Mouse (Mus musculus) embryo, embryonic 10.5 days (tissue): ENCODE measurements around the gene Mrpl37.

Experiments used
- DNase-seq: peaks from one replicate; pipeline ENCODE4 v3.0.0-alpha.2; 2015; ENCODE audit warnings: low spot score

Gene Mrpl37

DNA sequence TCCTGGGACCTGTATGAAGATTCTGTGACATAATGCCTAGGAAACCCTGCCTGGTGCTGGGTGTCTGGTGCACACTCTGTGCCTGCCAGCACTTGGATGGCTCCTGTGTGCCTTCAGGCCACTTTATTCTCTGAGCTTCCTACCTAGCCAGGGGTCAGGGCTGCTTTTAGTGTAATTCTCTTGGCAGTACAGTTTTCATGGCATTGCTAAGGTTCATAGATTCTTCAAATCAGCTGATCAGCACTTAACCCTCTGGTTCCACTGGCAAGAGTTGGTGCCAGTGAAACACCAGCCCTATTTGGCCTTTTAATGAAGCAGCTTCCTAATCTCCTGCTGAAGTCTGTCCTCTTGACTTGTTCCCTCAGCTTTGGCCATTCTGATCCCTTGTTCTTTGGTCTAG lies 49.4 kb downstream of the Mrpl37 start:
- no peak for DNase-seq

- peak; percentile 78 for DNase-seq
Observed at GRCm38 (mm10) chr4:107015971-107016511, 50.6 kb downstream of the Mrpl37 start.

DNA sequence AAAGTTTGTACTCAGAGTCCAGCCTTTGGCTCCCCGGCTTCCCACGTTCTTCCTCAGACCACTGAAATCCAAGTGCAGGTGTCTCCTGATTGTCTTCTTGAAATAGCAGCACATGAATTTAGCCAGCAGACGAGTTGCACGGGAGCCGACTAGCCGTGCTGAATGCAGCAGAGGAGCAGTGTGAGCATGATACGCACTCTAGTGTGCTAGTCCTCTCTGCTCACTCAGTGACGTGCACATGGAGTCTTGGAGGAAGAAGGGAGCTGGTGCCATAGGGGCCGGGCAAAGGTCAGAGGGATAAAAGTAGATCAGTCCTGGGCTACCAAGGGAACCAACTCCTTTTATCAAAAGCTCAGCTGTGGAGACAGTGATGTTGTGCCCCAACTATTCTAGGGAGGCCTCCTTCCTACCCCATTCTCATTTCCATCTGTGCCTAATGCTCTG lies 52.8 kb downstream of the Mrpl37 start:
- no peak for DNase-seq

DNA sequence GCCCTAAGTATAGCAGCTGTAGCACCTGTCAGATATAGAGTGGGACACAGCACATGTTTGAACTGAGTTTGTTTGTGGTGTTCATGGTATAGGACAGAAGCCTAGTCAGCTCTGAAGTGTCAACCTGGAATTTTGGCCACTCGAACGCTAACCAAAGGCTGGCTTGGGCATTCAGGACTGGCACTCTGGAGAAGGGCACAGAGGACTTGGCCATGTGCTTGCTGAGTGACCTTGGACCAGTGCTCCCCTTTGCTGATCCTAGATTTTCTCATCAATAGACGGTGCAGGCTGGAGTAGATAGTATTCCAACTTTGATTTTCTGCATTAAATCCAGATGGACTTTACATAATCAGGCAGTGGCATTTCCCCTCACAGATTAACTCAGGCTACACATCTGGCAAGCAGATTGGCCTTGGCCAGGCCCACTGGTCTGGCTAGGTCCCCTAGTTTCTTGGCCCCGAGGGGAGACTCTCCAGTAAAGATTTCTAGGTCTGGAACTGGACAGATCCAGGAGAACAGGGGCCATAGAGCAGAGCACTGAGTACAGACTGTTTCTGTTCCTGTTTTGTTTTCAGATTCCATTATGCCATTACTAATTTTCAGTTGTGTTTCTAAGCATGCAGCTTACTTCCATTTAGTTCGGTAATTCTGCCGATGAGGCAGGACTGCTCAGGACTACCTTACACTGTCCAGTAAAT lies 53.4 kb downstream of the Mrpl37 start:
- peak; percentile 29 for DNase-seq

GRCm38 (mm10) chr4:107012574-107012973 lies 54.1 kb downstream of the Mrpl37 start:
- DNase-seq, result no peak

DNA sequence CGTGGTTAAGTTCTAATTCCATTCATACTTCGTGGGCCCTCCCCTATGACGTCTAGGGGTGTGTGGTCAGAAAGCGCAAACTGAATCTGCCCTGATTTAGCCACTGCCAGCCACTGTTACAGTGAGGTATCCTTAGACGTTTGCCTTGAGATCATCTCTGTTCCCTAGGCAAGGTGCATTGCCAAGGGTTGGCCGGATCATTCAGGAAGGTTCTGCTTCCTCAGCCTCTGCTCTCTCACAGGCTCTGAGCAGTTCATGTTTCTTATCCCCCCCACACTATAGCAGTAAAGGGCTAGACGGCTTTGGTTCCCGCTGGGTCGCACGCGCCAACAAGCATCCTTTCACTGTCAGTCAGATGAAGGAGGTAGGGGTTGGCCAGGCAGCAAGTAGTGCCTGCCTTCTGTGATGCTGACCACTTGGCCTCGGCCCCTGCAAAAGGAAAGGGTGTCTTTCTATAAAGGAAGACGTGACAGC lies 54.6 kb downstream of the Mrpl37 start:
- DNase-seq, result no peak

DNA sequence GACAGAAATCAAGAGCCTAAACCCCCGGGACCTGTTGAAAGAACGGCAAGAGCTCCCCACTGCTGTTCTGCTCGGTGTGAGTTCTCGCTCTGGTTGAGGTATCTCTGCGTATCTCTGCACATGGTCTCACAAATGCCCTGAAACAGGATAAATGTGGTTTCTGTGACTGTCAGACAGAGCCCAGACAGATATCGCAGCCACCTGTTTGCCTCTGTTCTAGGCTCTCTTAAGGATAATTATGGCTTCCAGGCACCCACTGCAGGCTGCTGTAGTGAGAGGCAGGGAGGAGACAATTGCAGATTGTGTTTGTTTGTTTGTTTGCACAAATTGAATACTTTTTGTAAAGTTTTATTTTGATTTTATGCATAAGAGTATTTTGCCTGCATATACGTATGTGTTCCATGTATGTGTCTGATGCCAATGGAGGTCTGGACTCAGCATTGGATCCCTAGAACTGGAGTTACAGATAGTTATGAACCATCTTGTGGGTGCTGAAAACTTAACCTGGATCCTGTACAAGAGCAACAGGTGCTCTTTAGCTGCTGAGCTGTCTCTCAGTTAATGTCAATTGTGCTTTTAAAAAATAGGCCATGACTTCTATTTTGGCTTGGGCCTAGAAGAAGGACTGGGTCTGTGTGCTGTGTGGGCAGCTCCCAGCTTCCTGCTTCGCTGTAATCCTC lies 55.2 kb downstream of the Mrpl37 start:
- no peak for DNase-seq

GRCm38 (mm10) chr4:107009548-107009947 lies 57.1 kb downstream of the Mrpl37 start:
- DNase-seq, result no peak

GRCm38 (mm10) chr4:107008161-107008560 lies 58.5 kb downstream of the Mrpl37 start:
- DNase-seq, result no peak

GRCm38 (mm10) chr4:107007359-107007758 lies 59.3 kb downstream of the Mrpl37 start:
- DNase-seq, result no peak

DNA sequence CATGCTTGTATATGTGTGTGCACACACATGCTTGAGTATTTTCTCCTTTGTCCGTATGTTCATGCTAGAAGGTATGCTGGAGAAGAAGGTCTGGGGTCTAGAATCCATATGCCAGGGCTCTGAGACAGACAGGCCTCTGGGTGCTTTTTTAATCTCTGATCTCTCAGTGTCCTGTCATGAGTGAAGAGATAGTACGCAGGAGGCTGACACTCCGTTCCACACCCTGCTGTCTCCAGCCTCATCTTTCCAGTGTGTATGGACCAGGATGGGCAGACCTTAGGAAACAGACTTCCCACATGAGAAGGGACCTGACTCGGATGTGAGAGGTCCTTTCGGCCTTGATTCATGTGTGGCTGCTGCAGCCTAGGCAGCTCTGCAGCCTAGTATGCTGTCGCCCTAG lies 59.9 kb downstream of the Mrpl37 start:
- no peak for DNase-seq

GRCm38 (mm10) chr4:107006229-107006628 lies 60.4 kb downstream of the Mrpl37 start:
- no peak for DNase-seq
